Mouse (Mus musculus): ENCODE measurements around the gene Fry.

DNA sequence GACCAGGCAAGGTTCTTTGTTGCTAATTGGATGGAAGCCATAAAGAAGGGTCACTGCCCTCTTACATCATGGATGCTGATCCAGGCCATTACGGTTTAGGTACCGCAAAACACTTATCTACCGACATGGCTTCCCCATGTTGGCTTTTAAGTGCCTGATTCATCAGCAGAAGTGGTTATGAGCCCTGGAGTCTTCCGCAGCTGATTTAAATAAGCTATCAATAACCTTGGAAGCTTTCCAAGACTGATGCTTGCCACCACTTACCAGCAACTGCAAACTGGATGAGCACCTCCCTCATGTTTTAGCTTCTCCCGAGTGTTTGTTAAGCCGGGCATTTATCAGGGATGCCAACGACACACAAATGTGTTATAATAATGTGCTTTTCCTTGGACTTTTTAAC lies 12.7 kb downstream of the Fry start:
- TF ChIP-seq MAX (IDR thresholded peaks at IDR 0.05; ENCODE audit: low read depth) (no peak), POLR2AphosphoS2 (IDR thresholded peaks at IDR 0.05; ENCODE audit: insufficient read length, low read depth) (no peak), E2F4 (IDR thresholded peaks at IDR 0.05; ENCODE audit: insufficient read depth) (no peak), POLR2A (IDR thresholded peaks at IDR 0.05; ENCODE audit: insufficient read length, low read depth) (no peak), USF1 (IDR thresholded peaks at IDR 0.05; ENCODE audit: low read depth) (no peak), CEBPB (IDR thresholded peaks at IDR 0.05; ENCODE audit: insufficient read depth, poor library complexity, severe bottlenecking) (no peak), REST (IDR thresholded peaks at IDR 0.05; ENCODE audit: insufficient read depth, insufficient read length) (no peak)
